Mouse (Mus musculus) embryonic fibroblast, embryonic 13.5 days (primary cell): ENCODE measurements at regions not wholly inside any gene's neighbourhood (a gene's known extent, or its start where the extent isn't known, plus 50 kb on each side); places are given as distances from the start of the nearest gene placed in this dataset.

Source experiments
- H3K27ac ChIP-seq: 2 replicates; pipeline ENCODE4 v1.5.1; 2012; ENCODE audit warnings: low read length, control low read depth, inconsistent platforms; ENCODE audit not compliant: insufficient read depth
- H3K4me1 ChIP-seq: 2 replicates; pipeline ENCODE4 v1.6.1; 2011; ENCODE audit warnings: low read length; ENCODE audit not compliant: control insufficient read depth, insufficient read depth
- H3K4me3 ChIP-seq: 2 replicates; pipeline ENCODE4 v1.5.1; 2011; ENCODE audit warnings: mild to moderate bottlenecking, control low read depth, low read length; ENCODE audit not compliant: insufficient read depth
- CTCF ChIP-seq: IDR thresholded peaks from 2 replicates; pipeline ENCODE4 v1.5.1; 2011; ENCODE audit warnings: mild to moderate bottlenecking, control low read depth, low read length, moderate library complexity, borderline replicate concordance; ENCODE audit not compliant: insufficient read depth
- POLR2A ChIP-seq: IDR thresholded peaks from 2 replicates; pipeline ENCODE4 v1.6.1; 2011; ENCODE audit warnings: low read depth, mild to moderate bottlenecking, control low read depth, low read length, moderate library complexity

- peaks cover 3% of the 10 kb centered on the region for H3K4me1 ChIP-seq
- TF ChIP-seq CTCF (no peak), POLR2A (no peak)
- no peak overlapping the region for H3K4me3 ChIP-seq
- peak overlapping the region; percentile 18; the same call in 1 of the 2 replicates for H3K27ac ChIP-seq
These were observed 597.7 kb downstream of the Ets1 start for GRCm38 (mm10) chr9:33233699-33234131.

DNA sequence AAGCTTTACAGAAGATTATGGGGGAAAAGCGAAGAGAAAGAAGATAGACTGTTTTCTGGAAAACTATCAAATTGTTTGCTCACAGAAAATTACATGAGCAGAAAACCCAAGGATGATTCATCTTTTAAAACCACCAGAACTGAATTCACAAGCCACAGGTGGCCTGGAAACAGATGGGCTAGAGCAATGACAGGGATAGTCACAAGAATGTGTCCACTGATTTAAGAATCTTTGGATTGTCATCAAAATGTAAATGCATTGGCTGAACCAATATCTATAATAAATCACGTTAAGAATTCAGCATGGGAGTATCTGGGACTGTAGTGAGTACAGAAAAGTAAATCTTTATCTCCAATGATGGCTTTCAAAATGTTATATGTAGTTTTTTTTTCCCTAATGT, 602.2 kb downstream of the Ets1 start:
- Histone ChIP-seq H3K27ac (0 out of 2 replicates have a peak overlapping the region, but pooled peaks have one; percentile 4), H3K4me1 (peaks cover 19% of the 10 kb centered on the region), H3K4me3 (no peak overlapping the region)
- TF ChIP-seq POLR2A = no peak
- TF ChIP-seq CTCF = no peak

- H3K4me1 ChIP-seq = peaks cover 19% of the 10 kb centered on the region
- H3K4me3 ChIP-seq = no peak overlapping the region
These were observed 602.8 kb downstream of the Ets1 start for GRCm38 (mm10) chr9:33238846-33239245.

GRCm38 (mm10) chr9:33240506-33240905, 604.5 kb downstream of the Ets1 start:
- H3K4me1 ChIP-seq = peaks cover 17% of the 10 kb centered on the region

More at GRCm38 (mm10) chr9:33238846-33239245, 602.8 kb downstream of the Ets1 start:
- no peak for TF ChIP-seq CTCF
- TF ChIP-seq POLR2A = no peak
- peak overlapping the region; percentile 88 for H3K27ac ChIP-seq

GRCm38 (mm10) chr9:33240914-33241635, 605.1 kb downstream of the Ets1 start:
- TF ChIP-seq POLR2A = no peak
- H3K4me1 ChIP-seq = peaks cover 17% of the 10 kb centered on the region
- H3K27ac ChIP-seq = peak overlapping the region; percentile 100
- no peak overlapping the region for H3K4me3 ChIP-seq

More at GRCm38 (mm10) chr9:33240506-33240905, 604.5 kb downstream of the Ets1 start:
- no peak for TF ChIP-seq CTCF
- TF ChIP-seq POLR2A = no peak
- Histone ChIP-seq H3K27ac (peak overlapping the region; percentile 100), H3K4me3 (no peak overlapping the region)

DNA sequence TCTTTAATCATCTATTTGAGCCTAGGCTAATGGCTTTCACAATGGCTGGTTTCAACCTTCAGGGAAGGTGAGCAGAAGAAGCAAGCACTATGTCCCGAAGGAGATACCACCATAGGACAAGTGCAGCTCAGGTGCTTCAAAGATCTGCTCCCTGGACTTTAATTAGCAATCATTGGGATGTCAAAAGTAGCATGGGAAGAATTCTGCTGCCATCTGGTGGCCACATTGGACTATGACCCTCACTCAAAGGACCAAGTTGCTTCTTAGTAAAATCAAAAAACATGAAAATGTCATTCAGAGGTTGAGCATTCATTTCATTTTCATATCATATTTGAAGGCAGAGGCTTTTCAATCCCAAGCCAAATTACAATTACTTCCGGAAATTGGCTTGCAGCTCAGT, 610.9 kb downstream of the Ets1 start:
- Histone ChIP-seq H3K4me1 (peaks cover 6% of the 10 kb centered on the region), H3K4me3 (no peak overlapping the region), H3K27ac (no peak overlapping the region)
- TF ChIP-seq POLR2A (no peak), CTCF (no peak)

- Histone ChIP-seq H3K27ac (no peak overlapping the region), H3K4me3 (no peak overlapping the region), H3K4me1 (no peaks in the 10 kb centered on the region)
- TF ChIP-seq CTCF (no peak), POLR2A (no peak)
These were observed 622.2 kb downstream of the Ets1 start for GRCm38 (mm10) chr9:33258241-33258640.

DNA sequence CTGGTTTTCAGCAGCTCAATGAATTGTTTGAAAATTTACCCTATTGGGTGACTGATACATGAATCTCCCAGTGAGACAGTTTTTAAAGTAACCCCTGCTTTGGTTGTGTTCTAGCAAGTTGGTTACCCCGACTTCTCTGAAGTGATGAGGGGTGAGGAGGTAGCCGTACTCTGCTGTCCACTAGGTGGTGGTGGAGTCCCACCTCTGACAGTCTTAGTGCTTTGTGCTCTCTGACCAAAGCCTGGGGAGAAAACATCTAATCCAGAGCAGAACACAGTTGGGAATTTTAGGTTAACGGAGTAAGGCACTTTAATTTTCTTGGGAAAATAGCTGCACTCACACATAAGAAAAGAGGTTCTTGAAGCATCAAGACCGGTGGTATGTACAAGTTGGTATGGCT, 624.1 kb downstream of the Ets1 start:
- no peak overlapping the region for H3K27ac ChIP-seq
- TF ChIP-seq POLR2A (no peak), CTCF (peak; percentile 93; the same call in 1 of the 2 replicates)
- H3K4me3 ChIP-seq = no peak overlapping the region
- no peaks in the 10 kb centered on the region for H3K4me1 ChIP-seq

DNA sequence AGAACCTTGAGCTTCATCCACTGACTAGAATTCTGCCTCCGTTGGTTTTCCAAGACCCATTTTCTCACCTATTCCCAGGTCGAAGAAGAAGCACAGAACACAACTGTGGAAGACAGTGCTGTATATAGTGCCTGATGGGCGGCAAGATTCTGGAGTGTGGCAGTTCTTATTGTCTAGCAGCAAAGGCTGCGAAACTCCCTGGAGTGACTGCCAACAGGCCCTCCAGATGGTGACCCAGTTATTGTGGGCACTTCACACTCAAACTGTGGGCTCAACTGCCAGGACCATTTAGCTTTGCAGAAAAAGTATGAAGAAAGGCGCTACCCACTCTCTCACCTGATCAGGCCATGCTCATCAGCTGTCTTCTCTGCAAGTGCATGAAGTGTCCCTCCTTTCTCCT, 653.4 kb downstream of the Ets1 start:
- TF ChIP-seq CTCF (no peak), POLR2A (no peak)

DNA sequence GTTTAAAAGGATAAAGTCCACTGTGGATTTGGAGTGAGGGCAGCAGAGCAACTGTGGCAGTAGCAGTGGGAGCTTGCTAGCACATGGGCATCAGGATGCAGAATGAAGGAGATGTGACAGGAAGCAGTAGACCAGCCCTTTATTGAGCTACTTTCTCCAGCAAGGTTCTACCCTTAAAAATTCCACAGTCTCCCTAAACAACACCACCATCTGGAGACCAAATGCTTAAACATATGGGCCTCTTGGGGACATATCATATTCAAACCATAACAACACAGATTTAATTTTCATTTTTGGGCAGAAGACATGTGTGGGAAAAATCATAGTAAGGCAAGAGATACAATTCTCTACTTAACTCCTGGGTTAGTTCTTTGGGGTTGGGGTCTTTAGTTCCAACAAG, 656.1 kb downstream of the Ets1 start:
- no peak for TF ChIP-seq POLR2A
- TF ChIP-seq CTCF = no peak
- Histone ChIP-seq H3K4me3 (no peak overlapping the region), H3K4me1 (no peaks in the 10 kb centered on the region), H3K27ac (no peak overlapping the region)

More for the DNA sequence above, 653.4 kb downstream of the Ets1 start:
- Histone ChIP-seq H3K4me1 (no peaks in the 10 kb centered on the region), H3K27ac (no peak overlapping the region), H3K4me3 (no peak overlapping the region)
